Mouse (Mus musculus) bone marrow macrophage, adult 2 months (primary cell): ENCODE results near the gene Serpinb12.

ENCODE experiments used
- CTCF ChIP-seq: IDR thresholded peaks from 2 replicates; pipeline ENCODE4 v1.5.1; 2012; ENCODE audit warnings: low read depth, mild to moderate bottlenecking, low read length, moderate library complexity
- POLR2A ChIP-seq: IDR thresholded peaks from 2 replicates; pipeline ENCODE4 v1.6.1; 2012; ENCODE audit warnings: mild to moderate bottlenecking, low read depth, low read length, borderline replicate concordance

DNA sequence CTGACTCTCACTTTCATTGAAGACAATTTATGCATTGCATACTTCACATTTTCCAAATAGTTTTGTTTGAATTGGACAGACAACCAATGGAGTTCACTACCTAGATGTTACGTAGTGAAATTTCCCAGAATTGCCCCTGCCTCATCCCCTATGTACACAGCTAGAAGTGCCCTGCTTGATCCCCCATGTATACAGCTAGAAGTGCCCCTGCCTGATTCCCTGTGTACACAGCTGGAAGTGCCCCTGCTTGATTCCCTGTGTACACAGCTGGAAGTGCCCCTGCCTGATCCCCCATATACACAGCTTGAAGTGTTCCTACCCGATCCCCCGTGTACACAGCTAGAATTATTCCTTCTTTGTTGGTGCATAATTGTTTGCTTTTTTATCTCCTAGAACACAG lies 72.1 kb downstream of the Serpinb12 start:
- TF ChIP-seq CTCF (no peak), POLR2A (no peak)
